Mouse (Mus musculus) forebrain, embryonic 13.5 days (tissue): Measurements from ENCODE around the gene Mslnl. TPM values are rescaled to one million over a fixed set of nuclear protein-coding genes. Genes with fewer than 3 reads are reported as not detected.
"Not testable (repeated sequence)": the region's sequence is repeated elsewhere in the genome, so short reads cannot be mapped to it uniquely, and the experiment has no call there.

ENCODE experiments used
- ATAC-seq: fragments of 200-750 bp; cut with Nextera tagmentation; 2 replicates; pipeline ENCODE4 v1.8.0; 2017
- H3K27ac ChIP-seq: fragments of 300-500 bp; sonication (generic); 2 replicates; pipeline ENCODE4 v1.5.1; 2015; ENCODE audit warnings: inconsistent platforms, mild to moderate bottlenecking, moderate library complexity
- H3K27me3 ChIP-seq: fragments of 300-500 bp; sonication (generic); 2 replicates; pipeline ENCODE4 v1.6.1; 2015; ENCODE audit warnings: mild to moderate bottlenecking, inconsistent platforms
- H3K36me3 ChIP-seq: fragments of 300-500 bp; sonication (generic); 2 replicates; pipeline ENCODE4 v1.6.1; 2015; ENCODE audit warnings: mild to moderate bottlenecking, inconsistent platforms; ENCODE audit not compliant: poor library complexity, severe bottlenecking
- H3K4me1 ChIP-seq: fragments of 300-500 bp; sonication (generic); 2 replicates; pipeline ENCODE4 v1.6.1; 2015; ENCODE audit warnings: inconsistent platforms
- H3K4me2 ChIP-seq: fragments of 300-500 bp; sonication (generic); 2 replicates; pipeline ENCODE4 v1.6.1; 2015; ENCODE audit warnings: inconsistent platforms, mild to moderate bottlenecking, moderate library complexity
- H3K4me3 ChIP-seq: fragments of 300-500 bp; sonication (generic); 2 replicates; pipeline ENCODE4 v1.5.1; 2015; ENCODE audit warnings: mild to moderate bottlenecking, inconsistent platforms
- H3K9ac ChIP-seq: fragments of 300-500 bp; sonication (generic); 2 replicates; pipeline ENCODE4 v1.6.1; 2015; ENCODE audit warnings: mild to moderate bottlenecking, inconsistent platforms
- H3K9me3 ChIP-seq: fragments of 300-500 bp; sonication (generic); replicated peaks from 2 replicates; pipeline ENCODE4 v1.6.1; 2016; ENCODE audit warnings: inconsistent platforms
- WGBS: fragments of 180-500 bp; shearing (Covaris S2); methylation state at CpG from one replicate; pipeline ENCODE4 v1.1.7; 2015; 5-methylcytosine and 5-hydroxymethylcytosine counted together
- polyA plus RNA-seq: library from polyadenylated mRNA; unstranded; fragments of >200 nt; fragmentation: Nextera tagmentation; extraction: Ambion mirVana; gene quantifications from 2 replicates; pipeline ENCODE4 v1.2.1, GENCODE M21; 2015

Gene Mslnl
- polyA plus RNA-seq, 1 experiment from 2014 or later, result not detected

DNA sequence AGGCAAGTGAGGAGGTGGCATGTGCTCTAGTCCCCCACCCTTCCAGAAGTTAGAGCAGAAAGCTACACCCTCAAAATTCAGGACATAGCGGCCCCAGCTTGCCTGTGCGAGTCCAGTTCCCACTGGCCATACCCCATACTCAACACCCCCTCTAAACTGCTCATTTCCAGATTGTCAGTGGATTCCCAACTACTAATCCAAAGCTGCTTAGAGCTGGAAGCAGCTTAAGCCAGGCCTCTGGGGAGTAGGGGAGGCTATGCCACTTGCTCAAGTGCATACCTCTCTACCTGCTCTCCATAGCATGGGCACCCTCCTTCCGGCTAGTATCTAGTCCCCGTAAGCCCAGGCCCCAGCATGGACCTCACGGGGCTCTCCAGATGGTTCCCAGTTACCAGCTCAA is 14.4 kb upstream of the Mslnl start:
- no peak overlapping the region for H3K4me2 ChIP-seq
- H3K9me3 ChIP-seq, result no peaks in the 10 kb centered on the region
- WGBS, result 95% methylated on average over 5 of the region's 5 CpGs
- H3K27ac ChIP-seq, result no peak overlapping the region
- H3K36me3 ChIP-seq, result peaks cover 55% of the 10 kb centered on the region
- peaks cover 18% of the 10 kb centered on the region for H3K27me3 ChIP-seq
- no peak overlapping the region for H3K4me3 ChIP-seq
- H3K4me1 ChIP-seq, result peaks cover 22% of the 10 kb centered on the region
- H3K9ac ChIP-seq, result no peak overlapping the region
- no peak for ATAC-seq

DNA sequence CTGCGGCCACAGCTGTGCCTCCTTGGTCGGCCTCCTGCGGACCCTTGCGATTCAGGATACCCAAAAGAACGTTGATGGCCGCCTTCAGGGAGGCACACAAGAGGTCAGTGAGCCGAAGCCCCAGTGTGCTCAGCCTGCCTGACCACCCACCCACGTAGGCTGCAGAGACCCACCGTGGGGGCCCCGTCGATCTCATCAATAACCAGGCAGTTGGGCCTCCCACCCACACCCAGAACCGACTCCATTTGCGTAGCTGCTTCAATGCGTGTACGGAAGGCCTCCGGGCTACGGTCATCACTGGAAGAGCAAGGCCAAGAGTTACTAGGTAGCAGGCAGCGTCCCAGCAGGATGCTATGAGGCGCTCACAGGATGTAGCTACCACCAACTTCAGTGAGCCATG is 12.4 kb upstream of the Mslnl start:
- Histone ChIP-seq H3K4me1 (peaks cover 26% of the 10 kb centered on the region), H3K36me3 (peaks cover 55% of the 10 kb centered on the region), H3K27ac (no peak overlapping the region), H3K4me3 (no peak overlapping the region), H3K9ac (no peak overlapping the region), H3K27me3 (no peaks in the 10 kb centered on the region), H3K4me2 (no peak overlapping the region), H3K9me3 (no peaks in the 10 kb centered on the region)
- ATAC-seq, result no peak
- WGBS, result 96% methylated on average over 19 of the region's 19 CpGs

DNA sequence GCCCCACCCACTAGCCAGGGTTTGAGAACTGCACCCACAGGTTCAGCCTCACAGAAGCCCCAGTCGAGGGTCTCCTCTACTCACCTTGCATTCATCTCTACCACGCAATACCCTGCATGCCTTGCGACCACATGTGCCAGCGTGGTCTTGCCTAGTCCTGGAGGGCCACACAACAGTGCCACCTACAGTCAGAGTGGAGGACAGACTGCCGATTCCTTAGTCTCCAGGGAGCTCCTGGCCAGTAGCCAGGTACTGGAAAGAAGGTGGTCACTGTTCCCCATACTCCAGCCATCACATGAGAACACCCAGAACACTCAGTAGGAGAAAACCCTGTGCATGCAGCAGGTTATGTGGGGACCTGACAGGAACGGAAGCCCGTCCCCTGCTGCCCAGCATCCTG is 11.9 kb upstream of the Mslnl start:
- WGBS, result 77% methylated on average over 7 of the region's 7 CpGs
- Histone ChIP-seq H3K4me3 (no peak overlapping the region), H3K4me2 (no peak overlapping the region), H3K4me1 (peaks cover 30% of the 10 kb centered on the region), H3K9ac (no peak overlapping the region), H3K9me3 (no peaks in the 10 kb centered on the region), H3K27me3 (no peaks in the 10 kb centered on the region), H3K36me3 (peaks cover 58% of the 10 kb centered on the region), H3K27ac (no peak overlapping the region)
- ATAC-seq, result no peak

DNA sequence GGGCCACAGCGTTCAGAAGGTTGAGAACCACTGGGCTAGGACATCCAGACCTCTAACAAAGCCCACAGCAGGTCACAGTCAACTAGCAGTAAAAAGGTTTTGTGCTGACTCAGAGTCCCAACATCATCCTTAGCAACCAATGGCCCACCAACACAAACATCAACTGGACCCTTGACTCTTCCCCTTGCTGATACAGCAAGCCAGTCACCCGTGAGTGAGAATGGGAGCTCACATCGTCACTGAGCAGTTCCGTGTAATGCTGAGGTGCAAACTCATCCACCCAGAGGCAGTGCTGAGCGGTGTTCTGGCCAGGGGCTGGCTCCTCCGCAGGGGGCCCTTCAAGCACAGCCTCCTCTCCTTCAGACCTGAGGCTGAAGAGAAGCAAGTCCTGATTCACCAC is 10.6 kb upstream of the Mslnl start:
- no peak overlapping the region for H3K27ac ChIP-seq
- H3K9me3 ChIP-seq, result no peaks in the 10 kb centered on the region
- H3K4me2 ChIP-seq, result no peak overlapping the region
- H3K4me1 ChIP-seq, result peaks cover 32% of the 10 kb centered on the region
- peaks cover 53% of the 10 kb centered on the region for H3K36me3 ChIP-seq
- no peaks in the 10 kb centered on the region for H3K27me3 ChIP-seq
- no peak for ATAC-seq
- 82% methylated on average over 6 of the region's 6 CpGs for WGBS
- no peak overlapping the region for H3K9ac ChIP-seq
- H3K4me3 ChIP-seq, result no peak overlapping the region

DNA sequence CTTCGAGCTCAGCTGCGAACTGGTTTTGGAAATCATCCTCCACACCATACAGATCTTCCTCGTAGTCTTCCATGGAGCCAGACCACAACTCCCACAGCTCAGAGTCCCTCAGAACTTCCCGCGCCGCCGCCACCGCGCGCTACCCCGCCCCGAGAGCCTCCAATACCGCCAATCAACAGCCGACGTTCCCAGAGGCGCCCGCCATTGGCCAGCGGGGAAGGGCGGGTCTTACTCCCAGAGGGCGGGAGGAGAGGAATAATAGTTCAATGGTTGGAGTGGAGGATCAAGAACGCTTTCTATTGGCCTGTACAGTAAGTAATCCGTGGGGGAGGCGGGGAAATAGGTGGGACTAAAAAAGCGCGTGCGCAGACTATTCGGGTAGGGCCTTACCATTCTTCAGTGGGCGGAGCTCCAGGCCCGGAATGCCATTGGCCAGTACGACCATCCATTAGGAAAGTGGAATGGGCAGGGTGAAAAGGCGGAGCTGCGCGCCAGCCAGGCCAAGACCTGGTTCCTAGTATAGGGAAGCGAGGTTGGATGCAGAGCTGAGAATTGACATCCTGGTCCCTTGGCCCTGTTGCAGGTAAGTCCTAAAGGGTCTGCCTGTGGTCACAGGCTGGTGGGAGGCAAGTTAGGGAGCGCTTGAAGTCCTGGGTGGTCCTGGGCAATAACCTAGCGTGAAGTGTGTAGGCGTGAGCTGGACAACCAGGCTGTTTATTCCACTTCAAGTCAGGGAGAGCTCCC is 8.4 kb upstream of the Mslnl start, which contains the start of the genes Chtf18 and Rpusd1:
Gene Chtf18 (minus strand): TSS at position 155 of the 744 bp plus-strand sequence.
Gene Rpusd1 (plus strand): TSS at position 406 of the 744 bp plus-strand sequence.
- WGBS, result 1% methylated on average over 37 of the region's 37 CpGs
- peak within 1 kb of the TSS; percentile 62 for H3K4me3 ChIP-seq
- peak within 1 kb of the TSS; percentile 81 for H3K9ac ChIP-seq
- H3K27me3 ChIP-seq, result no peaks in the 10 kb centered on the region
- ATAC-seq, result peak; percentile 99
- no peak within 1 kb of the TSS for H3K27ac ChIP-seq
- H3K4me2 ChIP-seq, result peak within 1 kb of the TSS; percentile 95
- peaks cover 32% of the 10 kb centered on the region for H3K4me1 ChIP-seq
- peaks cover 43% of the 10 kb centered on the region for H3K36me3 ChIP-seq
- no peaks in the 10 kb centered on the region for H3K9me3 ChIP-seq

DNA sequence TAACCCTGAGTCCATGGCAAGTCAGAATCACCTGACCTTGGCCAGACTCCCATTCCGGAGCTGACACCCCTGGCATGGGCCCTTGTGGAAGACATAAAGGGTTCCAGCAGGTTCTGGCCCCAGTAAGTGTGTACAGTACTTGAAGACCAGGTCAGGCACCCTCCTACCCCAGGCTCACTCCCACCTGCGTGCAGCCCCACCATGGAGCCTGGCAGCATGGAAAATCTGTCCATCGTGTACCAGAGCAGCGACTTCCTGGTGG is 7.9 kb upstream of the Mslnl start:
- Histone ChIP-seq H3K27me3 (no peaks in the 10 kb centered on the region), H3K27ac (no peak overlapping the region), H3K4me1 (peaks cover 32% of the 10 kb centered on the region), H3K9ac (peak overlapping the region; percentile 80), H3K36me3 (peaks cover 38% of the 10 kb centered on the region), H3K4me3 (peak overlapping the region; percentile 62), H3K4me2 (peak overlapping the region; percentile 95), H3K9me3 (no peaks in the 10 kb centered on the region)
- WGBS, result 18% methylated on average over 4 of the region's 4 CpGs
- no peak; the same call in none of the 2 replicates for ATAC-seq

DNA sequence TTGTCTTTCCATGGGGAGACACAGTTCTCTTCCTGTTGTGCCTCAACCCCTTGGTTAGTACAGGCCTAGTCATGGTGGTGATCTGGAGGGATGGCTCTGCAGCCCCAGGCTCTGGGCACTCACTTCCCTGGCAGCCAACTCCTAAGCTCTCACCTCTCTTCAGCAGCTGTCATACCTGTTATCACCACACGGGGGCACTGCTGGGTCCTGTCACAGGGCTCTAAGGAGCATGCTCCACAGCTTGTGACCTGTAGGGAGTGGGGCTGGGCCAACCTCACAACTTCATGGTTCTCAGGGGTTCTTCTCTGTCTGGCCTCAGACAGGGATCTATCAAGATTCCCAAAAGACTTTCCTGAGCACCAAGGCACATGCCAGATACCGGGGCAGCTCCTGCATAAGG is 3.8 kb upstream of the Mslnl start:
- H3K27me3 ChIP-seq, result no peaks in the 10 kb centered on the region
- H3K4me2 ChIP-seq, result no peak overlapping the region
- H3K4me1 ChIP-seq, result peaks cover 13% of the 10 kb centered on the region
- no peaks in the 10 kb centered on the region for H3K9me3 ChIP-seq
- ATAC-seq, result no peak
- no peak overlapping the region for H3K9ac ChIP-seq
- 25% methylated on average over 2 of the region's 2 CpGs for WGBS
- no peak overlapping the region for H3K4me3 ChIP-seq
- H3K36me3 ChIP-seq, result peaks cover 21% of the 10 kb centered on the region
- H3K27ac ChIP-seq, result no peak overlapping the region

DNA sequence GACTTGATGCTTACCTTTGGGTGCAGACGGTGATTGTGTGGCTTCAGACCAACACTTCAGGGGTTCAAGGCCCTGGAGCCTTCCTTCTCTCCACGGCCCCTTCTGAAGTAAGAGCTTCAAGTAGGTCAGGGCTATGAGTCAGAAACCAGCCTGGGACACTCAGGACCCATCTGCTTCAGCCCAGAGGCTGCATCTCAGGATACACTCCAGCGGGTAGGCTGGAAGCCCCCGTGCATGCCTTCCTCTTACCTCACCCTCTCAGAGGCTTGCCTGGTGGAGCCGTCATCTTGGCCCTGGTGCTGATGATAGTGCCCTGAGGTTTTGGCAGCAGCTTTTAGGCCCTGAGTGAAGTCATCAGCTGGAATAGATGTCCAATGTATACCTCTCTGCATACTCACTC is 596 bp upstream of the Mslnl start:
- no peak overlapping the region for H3K4me3 ChIP-seq
- 86% methylated on average over 5 of the region's 5 CpGs for WGBS
- ATAC-seq, result no peak
- no peak overlapping the region for H3K9ac ChIP-seq
- no peaks in the 10 kb centered on the region for H3K9me3 ChIP-seq
- H3K4me2 ChIP-seq, result no peak overlapping the region
- no peaks in the 10 kb centered on the region for H3K27me3 ChIP-seq
- no peaks in the 10 kb centered on the region for H3K4me1 ChIP-seq
- peaks cover 9% of the 10 kb centered on the region for H3K36me3 ChIP-seq
- H3K27ac ChIP-seq, result no peak overlapping the region

DNA sequence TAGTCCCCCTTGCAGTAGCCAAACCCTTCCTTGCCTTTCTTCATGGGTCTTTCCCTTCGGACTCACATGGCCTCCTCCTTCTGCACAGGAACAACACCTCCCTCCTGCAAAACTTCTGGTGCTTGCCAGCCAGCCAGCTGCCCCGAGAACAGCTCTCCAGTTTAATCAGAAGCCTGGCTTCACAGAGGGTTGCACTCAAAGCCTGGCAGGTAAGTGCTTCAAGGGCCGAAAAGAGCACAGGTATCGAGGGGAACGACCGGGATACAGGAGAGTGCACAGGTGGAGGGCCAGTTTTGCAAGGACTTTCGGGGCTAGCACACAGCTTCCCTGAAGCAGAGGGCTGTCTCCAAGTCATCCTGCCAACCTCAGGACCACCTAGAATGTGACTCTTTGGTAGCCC is 3.0 kb downstream of the Mslnl start:
- H3K4me2 ChIP-seq, result no peak overlapping the region
- no peaks in the 10 kb centered on the region for H3K4me1 ChIP-seq
- no peak for ATAC-seq
- no peak overlapping the region for H3K4me3 ChIP-seq
- H3K9ac ChIP-seq, result no peak overlapping the region
- WGBS, result 86% methylated on average over 7 of the region's 7 CpGs
- H3K9me3 ChIP-seq, result no peaks in the 10 kb centered on the region
- H3K27me3 ChIP-seq, result no peaks in the 10 kb centered on the region
- H3K27ac ChIP-seq, result no peak overlapping the region
- no peaks in the 10 kb centered on the region for H3K36me3 ChIP-seq

DNA sequence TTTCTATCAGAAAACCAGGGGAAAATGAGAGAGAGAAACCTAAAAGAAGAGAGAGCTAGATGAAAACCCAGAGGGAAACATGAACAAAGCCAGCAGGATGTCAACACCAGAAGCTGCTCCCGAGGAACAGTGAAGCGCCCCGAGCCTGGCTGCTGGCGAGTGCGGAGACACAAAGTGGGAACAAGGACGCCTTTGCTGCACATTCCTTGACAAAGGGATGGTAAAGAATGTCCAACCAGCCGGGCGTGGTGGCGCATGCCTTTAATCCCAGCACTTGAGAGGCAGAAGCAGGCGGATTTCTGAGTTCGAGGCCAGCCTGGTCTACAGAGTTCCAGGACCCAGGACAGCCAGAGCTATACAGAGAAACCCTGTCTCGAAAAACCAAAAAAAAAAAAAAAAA is 5.6 kb downstream of the Mslnl start:
- H3K4me2 ChIP-seq, H3K4me3 ChIP-seq, H3K9me3 ChIP-seq, H3K9ac ChIP-seq, H3K4me1 ChIP-seq, H3K36me3 ChIP-seq, H3K27me3 ChIP-seq, H3K27ac ChIP-seq, ATAC-seq: not testable (repeated sequence)
- 70% methylated on average over 12 of the region's 12 CpGs for WGBS

DNA sequence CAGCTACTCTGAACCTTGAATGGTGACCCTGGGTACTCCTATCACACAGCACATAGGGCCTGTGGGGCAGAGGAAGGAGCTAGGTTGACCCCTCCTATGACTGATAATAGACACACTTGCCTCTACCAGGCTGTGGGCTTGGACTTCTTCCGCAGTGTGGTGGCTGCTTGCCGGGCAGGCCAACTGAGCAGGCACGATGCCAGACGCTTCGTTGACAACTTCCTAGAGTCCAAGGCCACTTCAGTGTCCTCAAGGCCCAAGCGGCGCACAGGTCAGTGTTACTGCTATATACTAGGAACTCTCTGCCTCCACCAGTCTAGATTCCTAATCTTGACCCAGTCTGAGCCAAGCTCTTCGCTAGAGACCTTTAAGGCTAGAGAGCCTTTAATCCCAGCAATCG is 8.0 kb downstream of the Mslnl start:
- no peak for ATAC-seq
- no peak overlapping the region for H3K27ac ChIP-seq
- no peaks in the 10 kb centered on the region for H3K9me3 ChIP-seq
- no peak overlapping the region for H3K4me3 ChIP-seq
- H3K36me3 ChIP-seq, result no peaks in the 10 kb centered on the region
- 93% methylated on average over 9 of the region's 9 CpGs for WGBS
- H3K27me3 ChIP-seq, result peaks cover under 1% of the 10 kb centered on the region; the same call in 1 of the 2 replicates
- H3K4me2 ChIP-seq, result no peak overlapping the region
- H3K9ac ChIP-seq, result no peak overlapping the region
- H3K4me1 ChIP-seq, result no peaks in the 10 kb centered on the region

DNA sequence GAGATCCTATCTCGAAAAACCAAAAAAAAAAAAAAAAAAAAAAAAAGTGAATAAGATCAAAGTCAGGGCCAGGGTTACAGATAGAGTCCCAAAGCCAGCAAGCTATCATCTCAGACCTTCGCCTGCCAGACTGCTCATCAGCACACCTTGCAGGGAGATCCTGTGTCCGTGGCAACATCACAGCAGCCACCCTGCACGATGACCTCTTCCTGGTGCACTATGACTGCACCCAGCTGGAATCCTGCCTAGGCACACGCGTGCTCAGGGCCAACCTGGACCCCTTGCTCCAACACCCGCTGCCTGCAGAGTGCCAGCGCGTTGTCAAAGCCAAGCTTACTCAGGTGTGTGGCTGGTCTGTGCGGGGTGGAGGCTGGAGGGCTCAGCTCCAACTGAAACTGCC is 8.5 kb downstream of the Mslnl start:
- Histone ChIP-seq H3K4me2 (no peak overlapping the region), H3K27ac (no peak overlapping the region), H3K36me3 (no peaks in the 10 kb centered on the region), H3K4me1 (no peaks in the 10 kb centered on the region), H3K27me3 (peaks cover 5% of the 10 kb centered on the region; the same call in 1 of the 2 replicates), H3K9me3 (no peaks in the 10 kb centered on the region), H3K9ac (no peak overlapping the region), H3K4me3 (no peak overlapping the region)
- WGBS, result 87% methylated on average over 10 of the region's 10 CpGs
- no peak for ATAC-seq

DNA sequence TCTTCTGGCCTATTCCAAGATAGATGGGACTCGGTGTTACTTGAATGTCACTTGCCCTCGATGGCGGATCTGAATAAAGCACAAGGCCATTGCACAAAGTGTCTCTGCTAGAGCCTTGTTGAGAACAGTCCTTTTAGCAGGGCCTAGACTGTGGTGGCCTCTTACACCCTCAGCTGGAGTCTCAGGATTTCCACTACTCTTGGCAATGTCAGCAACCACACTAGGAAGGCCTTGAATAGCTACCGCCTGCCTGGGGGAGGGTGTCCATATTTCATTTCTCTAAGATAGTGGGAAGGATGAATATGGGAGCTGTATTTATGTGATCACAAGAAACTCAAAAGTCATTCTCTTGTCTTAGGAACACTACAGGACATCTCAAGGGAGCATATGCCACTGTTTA is 12.4 kb downstream of the Mslnl start:
- Histone ChIP-seq H3K4me3 (no peak overlapping the region), H3K9me3 (no peaks in the 10 kb centered on the region), H3K36me3 (no peaks in the 10 kb centered on the region), H3K4me1 (peaks cover 7% of the 10 kb centered on the region), H3K27me3 (peaks cover 5% of the 10 kb centered on the region; the same call in 1 of the 2 replicates), H3K9ac (no peak overlapping the region), H3K4me2 (no peak overlapping the region), H3K27ac (no peak overlapping the region)
- no peak for ATAC-seq
- 95% methylated on average over 4 of the region's 4 CpGs for WGBS
